Mouse (Mus musculus) ES-E14 (cell line): ENCODE results near the gene Dnaja4. TPM values are rescaled to one million over a fixed set of nuclear protein-coding genes. Genes with fewer than 3 reads are reported as not detected.

Experiments used
- DNase-seq: peaks from one replicate; pipeline ENCODE4 v3.0.0-alpha.2; 2013; ENCODE audit warnings: low read depth, low spot score
- H3K27ac ChIP-seq: 2 replicates; pipeline ENCODE4 v1.5.1; 2012; ENCODE audit warnings: low read depth, mild to moderate bottlenecking, low read length, moderate library complexity, mixed read lengths; ENCODE audit not compliant: poor library complexity, insufficient read depth, severe bottlenecking
- H3K36me3 ChIP-seq: 2 replicates; pipeline ENCODE4 v1.6.1; 2012; ENCODE audit warnings: mild to moderate bottlenecking, low read length, moderate library complexity, mixed read lengths; ENCODE audit not compliant: control insufficient read depth, poor library complexity, insufficient read depth, severe bottlenecking
- H3K4me1 ChIP-seq, 2 experiments: fragments of 150-350 bp in 1 of 2; sonication (generic) in 1 of 2; 2 replicates each; pipeline ENCODE4 v1.6.1; 2012; ENCODE audit warnings: low read length in 2 of 2, mild to moderate bottlenecking in 1 of 2, mixed read lengths in 1 of 2; ENCODE audit not compliant: control insufficient read depth in 2 of 2, insufficient read depth in 2 of 2, poor library complexity in 1 of 2
- H3K4me3 ChIP-seq, 2 experiments: fragments of 150-350 bp in 1 of 2; sonication (generic) in 1 of 2; 2 replicates each; pipeline ENCODE4 v1.5.1; 2012; ENCODE audit warnings: low read length in 2 of 2, low read depth in 1 of 2, mild to moderate bottlenecking in 1 of 2, mixed read lengths in 1 of 2; ENCODE audit not compliant: insufficient read depth in 1 of 2, poor library complexity in 1 of 2, severe bottlenecking in 1 of 2
- H3K9ac ChIP-seq: 2 replicates; pipeline ENCODE4 v1.6.1; 2012; ENCODE audit warnings: low read depth, mild to moderate bottlenecking, low read length, mixed read lengths; ENCODE audit not compliant: poor library complexity, insufficient read depth, severe bottlenecking
- H3K9me3 ChIP-seq: fragments of 150-350 bp; sonication (generic); 2 replicates; pipeline ENCODE4 v1.6.1; 2012; ENCODE audit warnings: low read depth, mild to moderate bottlenecking, low read length; ENCODE audit not compliant: control insufficient read depth, insufficient read depth
- CHD2 ChIP-seq: IDR thresholded peaks from 2 replicates; pipeline ENCODE4 v1.6.1; 2014; ENCODE audit warnings: mild to moderate bottlenecking, low read depth, low read length, inconsistent platforms
- HCFC1 ChIP-seq: IDR thresholded peaks from 2 replicates; pipeline ENCODE4 v1.6.1; 2012; ENCODE audit warnings: low read length, inconsistent platforms, borderline replicate concordance; ENCODE audit not compliant: insufficient read depth
- MAFK ChIP-seq: IDR thresholded peaks from 2 replicates; pipeline ENCODE4 v1.6.1; 2014; ENCODE audit warnings: mild to moderate bottlenecking, low read depth, low read length, inconsistent platforms; ENCODE audit not compliant: insufficient read depth
- ZC3H11A ChIP-seq: IDR thresholded peaks from 2 replicates; pipeline ENCODE4 v1.6.1; 2012; ENCODE audit warnings: low read depth, mild to moderate bottlenecking, inconsistent platforms, low read length, borderline replicate concordance
- ZNF384 ChIP-seq: IDR thresholded peaks from 2 replicates; pipeline ENCODE4 v1.6.1; 2012; ENCODE audit warnings: low read depth, low read length, inconsistent platforms
- in situ Hi-C, 2 experiments: fragments of 600-800 bp; cut with MboI; formaldehyde crosslinking; loops; one replicate each; pipeline ENCODE4 v1.15.1; 2025; ENCODE audit warnings: low sequenced_read_pairs in 2 of 2, inconsistent platforms in 1 of 2; ENCODE audit not compliant: unreplicated experiment in 2 of 2
- total RNA-seq: library from RNA; depleted of rRNA; stranded (reverse); fragments of 300-350 nt; gene quantifications from 2 replicates; pipeline ENCODE4 v1.2.3, GENCODE M21; 2012; rRNA removed

Dnaja4 gene
- total RNA-seq, 1 experiment = 1.3 TPM

DNA sequence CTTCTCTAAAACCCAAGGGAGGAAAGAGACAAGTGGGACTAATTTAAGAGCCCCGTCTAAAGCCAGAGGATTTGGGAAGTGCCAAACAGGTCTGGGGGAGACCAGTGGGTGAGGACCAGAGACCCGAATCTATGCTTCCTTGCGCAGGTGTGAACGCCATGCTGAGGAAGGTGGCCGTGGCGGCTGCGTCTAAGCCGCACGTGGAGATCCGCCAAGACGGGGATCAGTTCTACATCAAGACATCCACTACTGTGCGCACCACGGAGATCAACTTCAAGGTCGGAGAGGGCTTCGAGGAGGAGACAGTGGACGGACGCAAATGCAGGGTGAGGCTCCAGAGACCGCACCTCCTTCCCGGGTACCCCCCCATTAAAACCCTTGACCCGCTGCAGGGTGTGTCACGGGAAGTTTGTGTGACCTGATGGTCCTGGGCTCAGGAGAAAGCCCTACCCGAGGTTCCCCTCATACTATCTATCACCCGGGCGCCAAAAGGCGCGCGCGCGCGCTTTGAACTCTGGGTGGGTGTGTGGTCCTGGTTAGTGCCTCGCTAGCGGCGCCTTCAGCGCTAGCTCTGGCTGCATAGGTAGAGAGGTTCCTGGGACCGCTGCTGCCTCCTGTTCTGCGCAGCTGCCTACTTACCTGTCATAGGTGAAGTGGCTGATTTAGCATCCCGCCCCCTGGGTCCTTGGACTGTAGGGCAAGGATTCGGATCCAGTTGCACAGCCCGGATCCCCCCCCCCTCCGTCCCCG is 66.8 kb downstream of the Dnaja4 start:
- TF ChIP-seq ZC3H11A = no peak
- no peak for TF ChIP-seq CHD2
- no peak for TF ChIP-seq HCFC1
- no peak for TF ChIP-seq MAFK
- TF ChIP-seq ZNF384 = no peak
- no peaks in the 10 kb centered on the region for H3K36me3 ChIP-seq
- H3K9ac ChIP-seq = peak overlapping the region; percentile 2
- H3K9me3 ChIP-seq = no peaks in the 10 kb centered on the region
- H3K27ac ChIP-seq = no peak overlapping the region
- in situ Hi-C loops = no loop called here
- peak overlapping the region; percentile 65 to 66 for H3K4me3 ChIP-seq
- DNase-seq = no peak
- peaks cover 0 to 5% of the 10 kb centered on the region in 2 experiments; a peak in 2 of 4 replicates for H3K4me1 ChIP-seq

Other genes starting within 250 kb of the Dnaja4 start
- gene Dmxl2, start 197.2 kb upstream of the Dnaja4 start, total RNA-seq = 11.6 and 13.5 TPM in 2 replicates
- 0.16 and 0.18 TPM in 2 replicates for gene Sh2d7, start 159.9 kb upstream of the Dnaja4 start, total RNA-seq
- 1.0 and 1.4 TPM in 2 replicates for gene Cib2, start 138.7 kb upstream of the Dnaja4 start, total RNA-seq
- gene Idh3a, start 112.5 kb upstream of the Dnaja4 start, total RNA-seq = 58.2 and 79.2 TPM in 2 replicates
- 1.1 and 2.7 TPM in 2 replicates for gene Acsbg1, start 37.0 kb upstream of the Dnaja4 start, total RNA-seq
- gene Wdr61, start 35.6 kb downstream of the Dnaja4 start, total RNA-seq = 63.8 and 88.6 TPM in 2 replicates
- gene Crabp1, start 65.9 kb downstream of the Dnaja4 start, total RNA-seq = 16.9 and 22.5 TPM in 2 replicates
- gene Ireb2, start 164.9 kb downstream of the Dnaja4 start, total RNA-seq = 40.3 and 51.0 TPM in 2 replicates
- 1.8 and 1.9 TPM in 2 replicates for gene Hykk, start 218.4 kb downstream of the Dnaja4 start, total RNA-seq